Mouse (Mus musculus) adrenal gland, adult 18-20 months (tissue): ENCODE measurements around the gene Gnai2. TPM values are rescaled to one million over a fixed set of nuclear protein-coding genes. Genes with fewer than 3 reads are reported as not detected.

Source experiments
- DNase-seq, 2 experiments: peaks; one replicate each; pipeline ENCODE4 v3.0.0; 2021 to 2022; ENCODE audit warnings: low spot score in 2 of 2
- long read RNA-seq, 2 experiments: library from polyadenylated mRNA; stranded (forward); transcript quantifications; one replicate each; pipeline ENCODE4 v2.0.0; 2021
- total RNA-seq, 2 experiments: library from RNA; stranded (reverse); gene quantifications; 1 replicate in 1 of 2; 2 replicates in 1 of 2; pipeline ENCODE4 v1.2.3; 2021

Gene Gnai2
- total RNA-seq, result 100 to 1,000 TPM; 238 to 263 TPM
- long read RNA-seq, experiment 1, transcript Gnai2-201 (9 exons, 2,215 nt), result major isoform, 101 of 139 reads
- long read RNA-seq, experiment 1, transcript Gnai2-202 (9 exons, 1,777 nt), result minor isoform, 32 of 139 reads
- long read RNA-seq, experiment 1, partial matches to known transcripts, result 4 of 139 reads
- long read RNA-seq, experiment 1, other reads (novel, unspliced or antisense), result 0 of 139 reads
- long read RNA-seq, experiment 2, transcript Gnai2-202 (9 exons, 1,777 nt), result minor isoform, 54 of 244 reads
- long read RNA-seq, experiment 2, transcript Gnai2-206 (2 exons, 595 nt), result minor isoform, 10 of 244 reads
- long read RNA-seq, experiment 2, transcript Gnai2-201 (9 exons, 2,215 nt), result major isoform, 140 of 244 reads
- long read RNA-seq, experiment 2, partial matches to known transcripts, result 33 of 244 reads
- long read RNA-seq, experiment 2, other reads (novel, unspliced or antisense), result 7 of 244 reads

DNA sequence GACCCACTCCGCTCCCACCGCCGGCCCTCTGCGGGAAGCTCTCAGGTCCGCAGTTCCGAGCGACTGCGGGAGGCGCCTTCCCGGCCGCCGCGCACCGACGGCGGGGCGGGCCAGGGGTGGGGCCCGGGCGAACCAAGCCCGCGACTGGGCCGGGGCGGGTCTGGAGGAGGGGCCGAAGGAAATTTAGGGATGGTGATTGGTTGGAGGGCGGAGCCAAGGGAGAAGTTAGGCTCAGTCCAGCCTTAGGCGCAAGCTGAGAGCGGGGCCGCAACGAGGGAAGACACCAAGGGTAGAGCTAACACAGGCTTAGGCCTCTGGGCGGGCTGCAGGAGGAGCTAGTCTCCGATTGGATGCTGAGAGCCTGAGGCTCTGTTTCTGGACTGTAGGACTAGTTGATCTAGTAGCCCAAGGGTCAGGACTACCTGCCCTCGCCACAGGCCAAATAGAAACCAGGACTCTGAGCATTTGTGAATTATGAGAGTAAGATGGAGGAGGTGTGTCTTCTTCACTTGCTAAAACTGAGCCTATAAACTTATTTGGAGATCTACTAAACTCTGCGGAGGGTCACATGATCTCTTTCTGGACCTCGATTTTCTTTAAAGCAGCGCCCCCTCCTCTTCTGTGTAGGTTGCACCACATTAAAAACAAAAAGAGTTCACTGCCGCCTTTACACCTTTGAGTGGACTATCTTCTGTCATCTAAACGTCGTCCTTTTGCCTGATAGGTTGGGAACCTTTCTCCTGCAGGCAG is at the start of gene Gnai2:
Gene Gnai2 (minus strand): TSS at position 89 of the 750 bp plus-strand sequence.
- peak; percentile 95 to 96 for DNase-seq

DNA sequence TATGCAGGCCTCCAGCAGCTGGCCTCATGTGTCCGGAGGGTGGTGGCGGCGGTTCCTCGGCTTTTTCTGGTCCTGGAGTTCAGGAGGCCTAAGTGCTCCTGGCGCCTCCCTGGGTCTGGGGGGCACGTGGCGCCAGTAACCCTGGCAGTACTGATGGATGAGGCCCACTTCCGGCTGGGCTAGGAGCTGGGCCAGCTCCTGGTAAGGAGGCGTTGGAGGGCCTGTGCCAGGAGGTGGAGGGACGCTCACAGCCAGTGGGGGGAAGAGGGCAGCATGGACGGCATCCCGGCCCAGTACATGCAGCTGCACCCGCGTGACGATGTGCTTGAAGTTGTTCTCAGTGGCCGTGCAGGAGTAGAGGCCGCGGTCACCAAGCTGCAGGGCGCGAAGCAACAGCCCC is 47.2 kb upstream of the Gnai2 start:
- DNase-seq, result no peak

DNA sequence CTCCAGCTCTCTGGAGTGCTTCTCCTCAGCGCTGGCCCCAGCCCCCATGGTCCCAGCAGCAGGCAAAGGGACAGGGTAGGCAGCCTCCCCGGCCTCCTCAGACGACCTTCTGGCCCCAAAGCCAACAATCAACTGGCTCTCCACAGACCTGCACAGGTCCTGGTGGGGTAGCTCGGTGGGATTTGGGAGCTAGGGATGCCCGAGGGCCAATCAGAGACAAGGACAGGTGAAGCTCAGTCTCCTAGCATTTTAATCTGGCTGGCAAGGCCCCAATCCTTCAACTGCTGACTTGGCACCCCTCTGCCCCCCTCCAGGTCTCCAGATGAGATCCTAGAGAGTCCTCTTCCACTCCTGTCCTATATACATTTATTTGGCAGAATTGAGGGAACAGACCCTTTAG is 44.3 kb upstream of the Gnai2 start, which contains the start of gene Gnat1:
Gene Gnat1 (minus strand): TSS at position 212 of the 400 bp plus-strand sequence.
- no peak for DNase-seq

DNA sequence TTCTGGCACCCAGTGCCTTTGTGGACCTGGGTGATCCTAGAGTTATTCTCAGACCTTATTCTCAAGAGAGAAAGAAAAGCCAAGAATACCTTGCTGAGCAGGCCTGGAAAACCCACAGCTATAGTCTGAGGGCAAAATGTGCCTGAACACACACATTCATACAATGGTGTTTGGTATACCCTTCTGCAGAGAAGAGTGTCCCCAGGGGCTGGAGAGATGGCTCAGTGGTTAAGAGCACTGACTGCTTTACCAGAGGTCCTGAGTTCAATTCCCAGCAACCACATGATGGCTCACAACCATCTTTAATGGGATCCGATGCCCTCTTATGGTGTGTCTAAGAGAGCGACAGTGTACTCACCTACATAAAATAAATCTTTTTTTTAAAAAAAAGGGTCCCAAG is 43.7 kb upstream of the Gnai2 start:
- DNase-seq, result no peak

DNA sequence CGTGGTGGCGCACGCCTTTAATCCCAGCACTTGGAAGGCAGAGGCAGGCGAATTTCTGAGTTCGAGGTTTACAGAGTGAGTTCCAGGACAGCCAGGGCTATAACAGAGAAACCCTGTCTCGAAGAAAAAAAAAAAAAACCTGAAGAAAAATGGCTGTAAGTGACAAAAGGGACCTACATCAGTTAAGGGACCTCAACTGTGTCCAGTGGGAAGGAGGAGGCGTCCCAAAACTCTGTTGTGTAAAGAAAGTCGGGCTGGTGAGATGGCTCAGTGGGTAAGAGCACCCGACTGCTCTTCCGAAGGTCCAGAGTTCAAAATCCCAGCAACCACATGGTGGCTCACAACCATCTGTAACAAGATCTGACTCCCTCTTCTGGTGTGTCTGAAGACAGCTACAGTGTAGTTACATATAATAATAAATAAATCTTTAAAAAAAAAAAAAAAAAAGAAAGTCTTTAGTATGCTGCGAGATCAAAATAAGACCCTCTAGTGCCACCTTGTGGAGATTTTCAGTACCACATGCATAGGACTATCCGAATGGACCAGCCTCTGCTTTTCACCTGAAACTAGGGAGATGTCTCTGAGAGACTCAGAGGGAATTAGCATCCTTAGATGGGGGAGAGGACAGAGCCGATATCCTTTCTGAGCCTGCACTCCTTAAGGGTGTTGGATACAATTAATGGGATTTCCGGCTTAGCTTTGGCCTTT is 42.8 kb upstream of the Gnai2 start:
- peak; percentile 73 to 76 for DNase-seq

DNA sequence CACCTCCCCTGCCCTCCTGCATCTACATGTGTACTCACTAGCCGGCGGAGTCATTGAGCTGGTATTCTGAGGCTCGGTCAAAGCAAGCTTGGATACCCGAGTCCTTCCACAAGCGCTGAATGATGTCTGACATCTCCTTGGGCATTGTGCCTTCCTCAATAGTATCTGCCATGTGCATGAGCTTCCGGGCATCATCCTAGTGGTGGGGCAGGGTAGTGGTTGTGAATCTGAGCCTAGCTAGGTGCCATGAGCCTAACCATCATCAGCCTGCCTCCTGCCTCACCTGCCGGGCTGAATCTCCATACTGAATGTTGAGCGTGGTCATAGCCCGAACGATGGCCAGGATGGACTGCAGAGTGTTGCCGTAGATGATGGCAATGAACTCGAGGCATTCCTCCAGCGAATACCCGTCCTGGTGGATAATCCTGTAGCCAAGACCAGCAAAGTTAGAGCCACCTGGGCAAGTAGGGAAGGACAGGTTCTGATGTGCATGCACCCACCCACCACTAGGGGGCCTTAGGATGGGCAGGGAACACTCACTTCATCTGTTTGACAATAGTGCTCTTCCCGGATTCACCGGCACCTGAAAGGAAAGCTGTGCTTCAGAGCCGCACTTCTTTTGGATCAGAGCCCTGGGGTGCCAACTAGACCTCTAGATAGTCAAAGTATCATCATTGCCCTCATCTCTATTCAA is 42.1 kb upstream of the Gnai2 start:
- no peak for DNase-seq

DNA sequence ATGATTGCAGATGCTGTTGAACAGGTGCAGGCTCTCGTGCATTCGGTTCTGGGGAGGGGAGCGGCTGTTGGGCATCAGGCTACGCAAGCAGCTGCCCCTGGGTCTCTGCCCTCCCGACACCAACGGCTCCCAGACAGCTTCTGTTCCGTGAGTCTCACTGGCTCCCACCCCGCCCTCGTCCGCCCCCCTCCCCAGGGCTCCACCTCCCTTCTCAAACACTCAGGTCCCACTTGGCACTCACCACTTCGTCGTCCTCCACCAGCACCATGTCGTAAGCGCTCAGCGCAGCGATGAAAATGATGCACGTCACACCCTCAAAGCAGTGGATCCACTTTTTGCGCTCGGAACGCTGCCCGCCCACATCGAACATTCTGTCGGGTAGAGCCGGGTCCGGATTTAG is 41.1 kb upstream of the Gnai2 start:
- DNase-seq, result no peak

DNA sequence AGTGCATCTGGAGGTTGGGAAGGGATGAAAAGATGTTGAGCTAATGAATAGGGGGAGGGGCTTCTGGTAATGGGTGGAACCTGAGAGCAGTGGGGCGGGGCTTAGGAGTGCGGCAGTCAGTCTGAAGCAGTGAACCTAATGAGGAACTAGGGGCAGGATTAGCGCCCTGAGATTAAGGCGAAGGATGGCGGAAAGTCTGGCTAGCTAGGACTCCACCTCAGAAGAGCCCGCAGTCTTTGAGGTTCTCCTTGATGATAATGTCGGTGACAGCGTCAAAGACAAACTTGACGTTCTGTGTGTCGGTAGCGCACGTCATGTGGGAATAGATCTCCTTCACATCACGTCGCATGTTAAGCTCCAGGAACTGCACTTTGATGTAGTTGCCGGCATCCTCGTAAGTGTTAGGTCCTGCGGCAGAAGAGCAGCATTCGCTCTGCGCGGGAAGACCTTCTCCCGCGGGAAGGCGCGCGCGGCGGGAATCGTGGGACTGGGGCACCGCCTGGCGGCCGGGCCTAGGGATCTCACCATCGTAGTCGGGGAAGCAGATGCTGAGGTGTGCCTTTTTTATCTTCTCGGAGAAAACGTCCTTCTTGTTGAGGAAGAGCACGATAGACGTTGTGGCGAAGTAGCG is 40.6 kb upstream of the Gnai2 start:
- DNase-seq, result peak; percentile 74 to 79

DNA sequence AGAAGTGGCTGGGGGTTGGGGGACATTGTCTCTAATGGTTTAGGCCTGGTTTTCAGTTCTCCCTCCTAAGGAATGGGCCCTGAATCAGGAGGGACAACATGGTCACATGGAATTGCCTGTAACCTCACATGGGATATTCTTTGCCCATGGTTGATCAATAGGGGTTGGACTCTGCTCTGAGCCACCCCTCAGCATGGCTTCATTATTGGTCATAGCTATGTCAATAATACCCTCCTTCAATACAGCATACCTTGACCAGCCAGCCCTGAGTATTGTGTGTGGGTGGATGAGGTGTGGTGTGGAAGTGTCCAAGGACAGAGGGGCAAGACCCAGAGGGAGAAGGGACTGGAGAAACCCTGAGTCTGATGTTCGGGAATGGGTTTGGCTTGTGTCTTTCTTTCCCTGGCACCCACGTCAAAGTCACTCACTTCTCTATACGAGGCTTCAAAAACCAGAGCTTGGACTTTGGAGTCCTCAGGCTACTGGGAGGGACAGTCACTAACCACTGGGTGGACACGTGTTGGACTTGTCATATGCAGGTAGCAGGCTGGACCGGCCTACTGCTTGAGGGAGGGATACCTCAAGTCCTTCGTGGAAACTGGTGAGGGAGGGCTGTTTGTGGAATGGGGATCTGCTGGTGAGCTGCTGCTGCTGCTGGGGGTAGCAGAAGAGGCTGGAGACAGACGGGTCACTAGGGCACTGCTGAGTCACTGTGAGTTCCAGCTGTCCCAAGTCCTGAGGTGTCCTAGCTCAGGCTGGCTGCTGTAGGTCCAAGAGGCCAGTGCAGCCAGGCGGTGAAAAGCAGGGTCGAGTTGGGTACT is 39.7 kb upstream of the Gnai2 start:
- DNase-seq, result no peak

DNA sequence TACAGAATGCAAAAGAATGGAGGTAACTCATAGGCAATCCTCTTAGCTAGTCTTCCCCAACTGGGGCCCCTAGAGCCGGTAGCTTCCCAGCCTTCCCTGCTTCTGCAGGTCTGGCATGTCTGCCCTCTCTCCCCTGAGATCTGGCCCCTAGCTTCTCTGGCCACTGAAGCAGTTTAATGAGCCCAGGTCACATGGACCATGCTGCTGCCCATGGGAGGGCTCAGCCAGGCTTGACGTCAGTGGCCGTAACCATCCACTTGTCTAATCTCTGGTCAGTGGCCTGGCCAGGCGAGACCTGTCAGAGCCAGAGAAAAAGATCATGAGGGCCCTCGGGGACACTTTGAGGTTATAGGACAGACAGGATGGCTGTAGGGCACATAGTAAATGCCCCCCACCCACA is 35.1 kb upstream of the Gnai2 start:
- DNase-seq, result no peak

DNA sequence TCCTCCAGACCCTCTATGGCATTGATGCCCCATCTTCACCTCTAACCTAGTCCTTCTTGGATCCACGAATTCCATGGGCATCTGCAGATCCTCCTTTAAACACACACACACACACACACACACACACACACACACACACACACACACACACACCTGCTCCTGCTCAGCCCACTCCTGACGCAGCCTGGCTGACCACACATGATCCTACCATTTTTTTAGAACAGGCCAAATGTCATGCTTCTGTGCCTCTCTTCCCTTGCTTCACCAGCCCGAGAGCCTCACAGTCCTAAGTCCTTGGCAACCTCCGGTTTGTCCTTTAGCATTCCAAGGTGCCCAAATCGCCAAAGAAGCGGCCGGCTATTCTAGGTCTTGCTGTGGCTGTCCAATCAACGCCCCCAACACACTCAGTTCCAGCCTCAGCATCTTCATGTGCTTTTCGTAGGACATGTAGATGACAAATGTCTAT is 34.3 kb upstream of the Gnai2 start, which contains the start of gene Slc38a3:
Gene Slc38a3 (minus strand): TSS at position 51 of the 466 bp plus-strand sequence.
- DNase-seq, result no peak

DNA sequence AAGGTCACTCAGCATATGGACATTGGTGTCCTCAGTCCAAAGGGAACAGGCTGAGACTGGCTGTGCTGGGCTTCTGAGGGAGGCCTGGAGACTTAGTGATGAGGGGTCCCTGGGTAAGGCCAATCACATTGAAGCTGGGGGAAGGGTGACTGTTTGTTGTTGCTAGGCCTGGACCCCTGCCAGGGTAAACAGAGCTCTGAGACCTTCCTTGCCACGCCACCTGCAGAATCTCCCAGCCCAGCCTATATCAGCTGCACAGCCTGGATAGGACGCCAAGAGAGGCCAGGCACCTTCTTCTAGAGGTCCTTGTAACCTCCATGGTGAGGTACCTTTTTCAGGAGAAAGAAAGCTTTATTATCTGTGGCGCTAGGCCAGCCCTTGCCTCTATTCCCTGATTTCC is 33.7 kb upstream of the Gnai2 start:
- no peak for DNase-seq

DNA sequence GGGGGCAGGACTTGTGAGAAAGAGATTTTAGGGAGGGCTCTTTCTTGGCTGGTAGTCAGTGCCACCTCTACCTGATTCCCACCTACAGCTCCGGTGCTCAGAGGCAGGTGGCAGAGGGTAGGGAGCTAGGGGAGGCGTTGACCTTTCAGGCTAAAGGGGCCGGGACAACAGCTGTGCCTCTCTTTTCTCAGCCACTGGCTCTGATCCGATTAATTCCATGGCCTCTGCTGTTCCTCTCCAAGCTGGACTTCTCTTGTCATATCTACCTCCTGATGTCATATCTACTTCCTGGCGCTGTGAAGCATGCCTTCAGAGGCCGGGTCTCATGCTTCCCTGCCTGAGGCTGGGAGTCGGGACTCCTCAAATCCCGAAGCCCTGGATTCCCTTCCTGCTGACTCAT is 32.8 kb upstream of the Gnai2 start:
- DNase-seq, result no peak

DNA sequence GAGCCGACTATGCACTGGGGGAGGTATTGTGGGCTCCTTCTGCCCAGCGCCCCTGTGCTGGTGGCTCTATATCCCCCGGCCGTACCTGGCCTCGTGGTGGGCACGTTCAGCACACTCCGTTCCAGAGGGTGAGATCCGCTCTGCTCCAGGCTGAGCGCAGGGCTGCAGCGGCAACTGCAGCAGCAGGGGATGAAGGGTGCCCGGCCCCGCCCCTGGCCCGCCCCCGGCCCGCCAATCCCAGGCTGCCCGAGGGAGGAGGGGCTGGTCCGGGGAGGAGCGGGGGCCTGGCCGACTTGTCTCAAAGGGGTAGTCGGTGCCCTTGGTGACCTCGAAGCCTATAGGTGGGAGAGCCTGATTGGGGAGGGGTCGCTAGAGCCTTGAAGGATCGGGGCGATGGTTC is 32.1 kb upstream of the Gnai2 start:
- no peak for DNase-seq

DNA sequence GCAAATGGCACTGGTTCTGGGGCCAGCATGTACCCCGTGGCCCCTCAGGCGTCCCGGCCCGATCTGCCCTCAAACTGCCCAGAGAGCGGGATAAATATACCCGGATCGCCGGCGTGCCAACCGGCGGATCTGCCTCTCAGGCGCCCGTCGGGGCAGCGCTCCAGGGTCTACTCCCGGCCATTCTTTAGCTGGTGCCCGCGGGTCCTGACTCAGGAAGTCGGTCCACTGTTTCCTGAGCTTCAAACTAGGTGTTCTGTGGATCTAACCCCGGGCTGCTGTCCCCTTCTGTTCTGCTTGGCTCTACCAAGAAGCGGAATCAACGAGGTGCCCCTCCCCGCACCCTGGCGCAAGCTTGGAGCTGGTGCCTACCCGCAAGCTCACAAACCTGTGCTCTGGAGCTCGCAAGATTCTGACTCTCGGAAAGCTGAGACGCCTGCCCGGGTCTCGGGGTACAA is 31.6 kb upstream of the Gnai2 start:
- no peak for DNase-seq

DNA sequence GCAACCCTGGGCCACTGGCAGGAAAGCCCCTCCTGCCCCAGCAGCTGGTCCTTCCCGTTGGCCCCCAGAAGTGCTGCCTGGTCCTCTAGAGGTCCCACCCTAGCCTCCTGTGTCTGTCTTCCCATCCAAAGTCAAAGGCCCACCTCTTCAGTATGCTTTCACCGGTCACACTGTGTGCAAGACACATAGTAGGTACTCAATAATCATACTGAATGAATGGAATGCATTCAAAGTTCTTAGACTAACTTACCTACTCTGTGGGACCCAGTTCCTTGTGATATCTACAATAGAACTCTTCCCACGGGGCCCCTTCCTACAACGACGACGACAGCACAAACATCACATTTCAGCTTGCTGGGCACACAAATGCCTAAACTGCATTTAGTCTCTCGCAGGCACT is 30.1 kb upstream of the Gnai2 start:
- no peak for DNase-seq

DNA sequence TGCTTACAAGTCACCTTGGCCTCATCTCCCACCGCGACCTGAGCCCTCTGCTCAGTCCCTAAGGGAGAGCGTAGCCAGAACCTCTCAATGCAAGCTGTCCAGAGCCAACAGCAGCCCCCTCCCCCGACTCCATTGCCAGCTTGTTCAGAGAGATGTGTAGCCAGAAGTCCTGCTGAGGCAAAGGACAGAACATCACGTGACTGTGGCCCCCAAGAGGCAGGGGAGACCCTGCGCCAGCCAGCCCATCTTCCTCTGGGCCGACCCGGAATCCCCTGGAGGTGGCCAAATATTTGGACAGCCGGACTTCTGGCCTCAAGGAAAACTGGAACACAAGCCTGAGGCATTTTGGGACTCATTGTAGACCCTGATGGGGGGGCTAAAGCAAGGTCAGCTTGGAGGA is 28.4 kb upstream of the Gnai2 start:
- no peak for DNase-seq

DNA sequence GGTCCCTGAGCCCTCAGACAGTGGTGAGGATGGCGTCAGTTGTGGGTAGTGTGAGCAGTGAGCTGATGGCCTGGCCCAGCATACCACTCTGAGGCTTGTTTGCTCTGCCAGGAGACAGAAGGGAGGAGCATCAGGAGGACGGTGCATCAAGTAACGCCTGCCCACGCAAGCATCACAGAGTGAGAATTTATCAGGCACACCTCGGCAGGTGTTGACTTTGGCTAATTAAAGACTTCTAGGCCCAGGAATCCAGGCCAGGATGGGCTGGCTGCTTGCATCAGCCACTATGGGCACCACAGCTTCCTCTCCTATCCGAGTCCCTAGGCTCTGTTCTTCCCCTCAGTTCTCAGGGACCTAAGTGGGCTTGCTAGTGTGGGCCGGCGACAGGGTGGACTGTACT is 27.2 kb upstream of the Gnai2 start:
- no peak for DNase-seq

DNA sequence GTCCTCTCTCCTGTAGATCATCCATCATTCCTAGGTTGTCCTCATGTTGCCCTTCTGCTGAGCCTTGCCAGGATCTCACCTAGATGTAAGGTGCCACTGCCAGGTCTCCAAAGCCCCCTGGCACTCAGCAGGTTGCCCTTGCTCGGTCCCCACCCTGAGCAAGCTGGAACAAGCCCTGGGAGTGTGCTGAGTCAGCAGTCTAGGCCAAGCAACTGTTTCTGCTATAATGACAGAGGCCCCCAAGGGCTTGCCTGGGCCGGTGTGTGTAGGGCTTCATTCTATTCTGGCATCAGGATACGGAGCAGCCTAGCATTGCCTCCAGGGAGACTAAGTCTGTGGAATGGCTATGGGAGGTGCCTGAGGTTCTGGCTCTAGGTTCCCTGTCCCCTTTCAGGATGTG is 25.6 kb upstream of the Gnai2 start:
- no peak for DNase-seq
